Mouse (Mus musculus) lung, postnatal 0 days (tissue): ENCODE measurements at regions not wholly inside any gene's neighbourhood (a gene's known extent, or its start where the extent isn't known, plus 50 kb on each side); places are given as distances from the start of the nearest gene placed in this dataset.

Experiments used
- CTCF ChIP-seq: IDR thresholded peaks from 2 replicates; pipeline ENCODE4 v1.5.1; 2016; ENCODE audit warnings: antibody characterized with exemption, mild to moderate bottlenecking
- EP300 ChIP-seq: IDR thresholded peaks from 2 replicates; pipeline ENCODE4 v1.6.1; 2016; ENCODE audit warnings: antibody characterized with exemption, mild to moderate bottlenecking, control low read depth

- TF ChIP-seq CTCF (no peak), EP300 (no peak)
Measured at GRCm38 (mm10) chr13:10970721-10971120, 610.1 kb upstream of the Chrm3 start.
